Mouse (Mus musculus): ENCODE data around the gene Slc25a10. TPM values are rescaled to one million over a fixed set of nuclear protein-coding genes. Genes with fewer than 3 reads are reported as not detected.

The Slc25a10 gene
- polyA plus RNA-seq, 1 experiment, result 416 TPM

- no peaks in the 10 kb centered on the region for H3K27me3 ChIP-seq (ENCODE audit: control insufficient read depth, insufficient read depth, low read length)
- WGBS, result 22% methylated on average over 6 of the region's 6 CpGs
- H3K27ac ChIP-seq (ENCODE audit: insufficient read depth, low read depth, low read length), result peak overlapping the region; percentile 98
These were observed 26.9 kb downstream of the Slc25a10 start for GRCm38 (mm10) chr11:120518558-120518957.

DNA sequence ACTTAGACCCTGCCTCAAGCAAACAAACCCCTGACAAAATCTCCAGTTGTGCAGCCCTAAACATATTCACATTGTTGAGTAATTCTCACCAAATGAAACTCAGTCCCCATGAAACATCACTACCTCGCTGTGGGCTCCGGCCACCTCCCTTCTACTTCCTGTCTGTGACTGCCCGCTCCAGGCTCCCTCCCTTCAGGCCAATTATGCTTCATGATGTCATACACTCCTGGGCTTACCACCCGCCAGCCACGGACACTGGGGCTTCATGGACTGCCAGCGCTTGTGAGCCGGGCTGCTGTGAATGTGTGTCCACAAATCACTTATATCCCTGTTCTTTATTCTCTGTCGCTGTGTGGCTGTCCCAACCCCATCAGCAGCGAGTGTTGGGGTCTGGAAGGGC, 28.1 kb downstream of the Slc25a10 start:
- peaks cover 15% of the 10 kb centered on the region; the same call in 1 of the 2 replicates for H3K4me1 ChIP-seq (ENCODE audit: control insufficient read depth, insufficient read depth, insufficient read length, low read length)
- H3K4me3 ChIP-seq (ENCODE audit: low read depth, low read length), result no peak overlapping the region
- no peaks in the 10 kb centered on the region for H3K27me3 ChIP-seq (ENCODE audit: control insufficient read depth, insufficient read depth, low read length)
- WGBS, result 69% methylated on average over 9 of the region's 9 CpGs
- no peak overlapping the region for H3K27ac ChIP-seq (ENCODE audit: insufficient read depth, low read depth, low read length)
- no peaks in the 10 kb centered on the region for H3K36me3 ChIP-seq (ENCODE audit: control insufficient read depth, insufficient read depth, low read length)
- no peak for TF ChIP-seq POLR2A (IDR thresholded peaks at IDR 0.05; ENCODE audit: low read depth, low read length)
- TF ChIP-seq CTCF (IDR thresholded peaks at IDR 0.05; ENCODE audit: extremely low read depth, insufficient read length, insufficient replicate concordance, low read depth, low read length), result no peak

More at GRCm38 (mm10) chr11:120518558-120518957, 26.9 kb downstream of the Slc25a10 start:
- Histone ChIP-seq H3K4me1 (ENCODE audit: control insufficient read depth, insufficient read depth, insufficient read length, low read length) (peaks cover 15% of the 10 kb centered on the region; the same call in 1 of the 2 replicates), H3K36me3 (ENCODE audit: control insufficient read depth, insufficient read depth, low read length) (no peaks in the 10 kb centered on the region), H3K4me3 (ENCODE audit: low read depth, low read length) (peak overlapping the region; percentile 4; the same call in 1 of the 2 replicates)
- TF ChIP-seq CTCF (IDR thresholded peaks at IDR 0.05; ENCODE audit: extremely low read depth, insufficient read length, insufficient replicate concordance, low read depth, low read length), result no peak
- TF ChIP-seq POLR2A (IDR thresholded peaks at IDR 0.05; ENCODE audit: low read depth, low read length), result no peak

DNA sequence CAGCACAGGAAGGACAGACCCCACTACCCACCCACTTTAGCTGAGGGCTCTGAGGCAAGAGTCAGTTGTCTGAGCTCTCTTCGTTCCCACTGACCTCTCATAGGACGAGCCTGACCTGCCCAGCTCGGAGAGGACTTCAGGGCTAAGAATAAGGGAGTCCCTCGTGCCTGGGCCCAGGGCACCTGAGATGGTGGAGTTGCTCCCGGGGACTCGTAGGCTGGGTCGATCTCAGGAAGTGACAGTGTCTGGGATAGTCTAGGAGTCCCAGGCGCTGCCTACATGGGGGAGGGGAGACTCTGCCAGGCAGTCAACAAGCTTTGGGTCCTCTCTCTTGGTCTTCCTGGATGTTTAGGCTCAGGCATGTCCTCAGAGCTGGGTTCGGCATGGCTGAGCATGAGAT, 28.9 kb downstream of the Slc25a10 start:
- H3K27me3 ChIP-seq (ENCODE audit: control insufficient read depth, insufficient read depth, low read length), result no peaks in the 10 kb centered on the region
- H3K36me3 ChIP-seq (ENCODE audit: control insufficient read depth, insufficient read depth, low read length), result no peaks in the 10 kb centered on the region
- peaks cover 13% of the 10 kb centered on the region; the same call in 1 of the 2 replicates for H3K4me1 ChIP-seq (ENCODE audit: control insufficient read depth, insufficient read depth, insufficient read length, low read length)
- TF ChIP-seq POLR2A (IDR thresholded peaks at IDR 0.05; ENCODE audit: low read depth, low read length) (no peak), CTCF (IDR thresholded peaks at IDR 0.05; ENCODE audit: extremely low read depth, insufficient read length, insufficient replicate concordance, low read depth, low read length) (no peak)
- WGBS, result 88% methylated on average over 9 of the region's 9 CpGs
- H3K27ac ChIP-seq (ENCODE audit: insufficient read depth, low read depth, low read length), result no peak overlapping the region
- H3K4me3 ChIP-seq (ENCODE audit: low read depth, low read length), result no peak overlapping the region

DNA sequence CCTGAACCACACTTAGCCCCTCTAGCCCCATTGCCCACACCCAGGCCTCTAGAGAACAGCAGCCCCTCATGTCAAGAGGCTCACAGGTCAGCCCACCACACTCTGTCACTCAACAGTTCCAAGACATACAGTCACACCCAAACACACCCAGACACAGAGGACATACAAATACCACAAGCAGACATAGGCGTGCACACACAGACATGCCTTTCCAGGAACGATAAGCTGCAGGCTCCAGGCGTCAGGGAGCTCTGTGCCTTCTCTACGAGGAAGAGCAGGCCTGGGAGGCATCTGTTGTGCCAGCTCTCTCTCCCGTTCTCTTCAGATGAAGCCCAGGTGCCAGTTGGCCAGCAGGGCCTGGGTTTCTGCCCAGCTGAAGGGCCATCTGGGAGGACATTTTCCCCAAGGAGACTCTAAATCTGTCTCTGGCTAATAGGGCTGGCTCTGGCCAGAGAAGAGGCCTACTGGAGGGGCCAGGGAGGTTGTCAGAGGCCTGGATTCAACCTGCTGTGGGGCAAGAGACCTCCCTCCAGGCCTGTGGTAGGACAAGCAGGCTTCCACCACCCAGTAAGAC, 29.4 kb downstream of the Slc25a10 start:
- no peak overlapping the region for H3K27ac ChIP-seq (ENCODE audit: insufficient read depth, low read depth, low read length)
- no peak for TF ChIP-seq POLR2A (IDR thresholded peaks at IDR 0.05; ENCODE audit: low read depth, low read length)
- TF ChIP-seq CTCF (IDR thresholded peaks at IDR 0.05; ENCODE audit: extremely low read depth, insufficient read length, insufficient replicate concordance, low read depth, low read length), result no peak
- no peak overlapping the region for H3K4me3 ChIP-seq (ENCODE audit: low read depth, low read length)
- no peaks in the 10 kb centered on the region for H3K36me3 ChIP-seq (ENCODE audit: control insufficient read depth, insufficient read depth, low read length)
- no peaks in the 10 kb centered on the region for H3K27me3 ChIP-seq (ENCODE audit: control insufficient read depth, insufficient read depth, low read length)
- peaks cover 9% of the 10 kb centered on the region; the same call in 1 of the 2 replicates for H3K4me1 ChIP-seq (ENCODE audit: control insufficient read depth, insufficient read depth, insufficient read length, low read length)
- WGBS, result 45% methylated on average over 5 of the region's 5 CpGs

- Histone ChIP-seq H3K27me3 (ENCODE audit: control insufficient read depth, insufficient read depth, low read length) (no peaks in the 10 kb centered on the region), H3K4me3 (ENCODE audit: low read depth, low read length) (no peak overlapping the region), H3K27ac (ENCODE audit: insufficient read depth, low read depth, low read length) (no peak overlapping the region), H3K4me1 (ENCODE audit: control insufficient read depth, insufficient read depth, insufficient read length, low read length) (peaks cover 8% of the 10 kb centered on the region; the same call in 1 of the 2 replicates), H3K36me3 (ENCODE audit: control insufficient read depth, insufficient read depth, low read length) (no peaks in the 10 kb centered on the region)
- TF ChIP-seq POLR2A (IDR thresholded peaks at IDR 0.05; ENCODE audit: low read depth, low read length) (no peak), CTCF (IDR thresholded peaks at IDR 0.05; ENCODE audit: extremely low read depth, insufficient read length, insufficient replicate concordance, low read depth, low read length) (no peak)
- 65% methylated on average over 8 of the region's 8 CpGs for WGBS
These were observed 30.9 kb downstream of the Slc25a10 start for GRCm38 (mm10) chr11:120522581-120522980.

- no peak for TF ChIP-seq CTCF (IDR thresholded peaks at IDR 0.05; ENCODE audit: extremely low read depth, insufficient read length, insufficient replicate concordance, low read depth, low read length)
- TF ChIP-seq POLR2A (IDR thresholded peaks at IDR 0.05; ENCODE audit: low read depth, low read length), result no peak
- Histone ChIP-seq H3K27me3 (ENCODE audit: control insufficient read depth, insufficient read depth, low read length) (peaks cover 13% of the 10 kb centered on the region), H3K4me1 (ENCODE audit: control insufficient read depth, insufficient read depth, insufficient read length, low read length) (peaks cover 4% of the 10 kb centered on the region), H3K27ac (ENCODE audit: insufficient read depth, low read depth, low read length) (no peak overlapping the region), H3K4me3 (ENCODE audit: low read depth, low read length) (no peak overlapping the region), H3K36me3 (ENCODE audit: control insufficient read depth, insufficient read depth, low read length) (no peaks in the 10 kb centered on the region)
- whole genome bisulfite sequencing, result 82% methylated on average over 2 of the region's 2 CpGs
These were observed 34.3 kb downstream of the Slc25a10 start for GRCm38 (mm10) chr11:120525959-120526358.

- Histone ChIP-seq H3K27me3 (ENCODE audit: control insufficient read depth, insufficient read depth, low read length) (peaks cover 25% of the 10 kb centered on the region), H3K27ac (ENCODE audit: insufficient read depth, low read depth, low read length) (no peak overlapping the region), H3K4me1 (ENCODE audit: control insufficient read depth, insufficient read depth, insufficient read length, low read length) (peaks cover 5% of the 10 kb centered on the region), H3K4me3 (ENCODE audit: low read depth, low read length) (no peak overlapping the region), H3K36me3 (ENCODE audit: control insufficient read depth, insufficient read depth, low read length) (no peaks in the 10 kb centered on the region)
- 76% methylated on average over 9 of the region's 9 CpGs for WGBS
- TF ChIP-seq CTCF (IDR thresholded peaks at IDR 0.05; ENCODE audit: extremely low read depth, insufficient read length, insufficient replicate concordance, low read depth, low read length) (no peak), POLR2A (IDR thresholded peaks at IDR 0.05; ENCODE audit: low read depth, low read length) (no peak)
These were observed 36.2 kb downstream of the Slc25a10 start for GRCm38 (mm10) chr11:120527690-120528354.

Data from small intestine, adult 2 months (tissue).